Comparison of ENCODE assay signal across 9 mouse cellular contexts in genomic region chr17:78587174-78587573, GRCm38 (mm10).
DNase-seq lines count a peak whose midpoint lies in the region; ATAC-seq and TF ChIP-seq lines count a peak whose summit lies in the region.
"Had no signal": no experiment of that assay in that cellular context is flagged by ENCODE, and none has a peak within 500 bp of the region (broad histone marks: within the 10 kb centered on the region; RNA-seq: fewer than 3 reads in every experiment).

No protein-coding gene starts in this region.

- peak overlapping the region; percentile 8 for H3K4me3 ChIP-seq in liver, postnatal 0 days (ENCODE audit: low read depth, low read length)
- no peak overlapping the region for H3K4me3 ChIP-seq in forebrain, embryonic 10.5 days

- peak overlapping the region; percentile 61 for H3K4me2 ChIP-seq in liver, postnatal 0 days (ENCODE audit: low read depth, low read length)

- TF ChIP-seq EP300 in liver, postnatal 0 days (IDR thresholded peaks at IDR 0.05; ENCODE audit: low read depth): peak; percentile 93

- TF ChIP-seq CTCF in liver, postnatal 0 days (IDR thresholded peaks at IDR 0.05; ENCODE audit: low read depth): no peak

- no peaks in the 10 kb centered on the region for H3K36me3 ChIP-seq in liver, postnatal 0 days (replicated peaks; ENCODE audit: insufficient read depth, low read length)
- no peaks in the 10 kb centered on the region for H3K36me3 ChIP-seq in forebrain, embryonic 10.5 days (replicated peaks)

- H3K27ac ChIP-seq in liver, postnatal 0 days (ENCODE audit: low read depth): no peak overlapping the region
- no peak overlapping the region for H3K27ac ChIP-seq in forebrain, embryonic 10.5 days

- DNase-seq in adrenal gland, postnatal 14 days: peak; percentile 37
- DNase-seq in adrenal gland, adult 8-10 months: no peak
- peak; percentile 37 for DNase-seq in 3T3-L1 (ENCODE audit: low read depth, low spot score)
- peak; percentile 48 for DNase-seq in liver, postnatal 0 days
- no peak for DNase-seq in forebrain, embryonic 10.5 days (ENCODE audit: extremely low spot score, low spot score)
- DNase-seq in kidney, postnatal 36 days: no peak
- no peak for DNase-seq in right cerebral cortex, adult 18-20 months
- DNase-seq: gastrocnemius, postnatal 36 days had no signal

- no peaks in the 10 kb centered on the region for H3K9me3 ChIP-seq in liver, postnatal 0 days (ENCODE audit: low read length)
- no peaks in the 10 kb centered on the region for H3K9me3 ChIP-seq in forebrain, embryonic 10.5 days

- 3% methylated on average over 7 of the region's 7 CpGs for WGBS in liver, postnatal 0 days (ENCODE audit: insufficient replicate concordance)
- 58% methylated on average over 7 of the region's 7 CpGs for WGBS in forebrain, embryonic 10.5 days

- peaks cover 12% of the 10 kb centered on the region for H3K4me1 ChIP-seq in liver, postnatal 0 days (ENCODE audit: insufficient read depth)
- H3K4me1 ChIP-seq in forebrain, embryonic 10.5 days: 0 out of 2 replicates have a peak, but pooled peaks cover 5% of the 10 kb centered on the region

- H3K27me3 ChIP-seq in liver, postnatal 0 days (ENCODE audit: insufficient read depth, low read length): no peaks in the 10 kb centered on the region
- H3K27me3 ChIP-seq in forebrain, embryonic 10.5 days (ENCODE audit: poor library complexity, severe bottlenecking): 0 out of 2 replicates have a peak, but pooled peaks cover 4% of the 10 kb centered on the region

- no peak overlapping the region; the same call in 1 of the 2 replicates for H3K9ac ChIP-seq in liver, postnatal 0 days (replicated peaks)

- ATAC-seq in erythroid progenitor cell, adult 5-6 weeks (replicated peaks; ENCODE audit: low FRiP score, poor library complexity, severe bottlenecking): peak; percentile 58; the same call in 1 of the 2 replicates
- ATAC-seq in liver, postnatal 0 days: peak; percentile 79

Comparison
In these comparisons a context has a peak if more than half of its experiments do, and no peak if none do; other contexts are left out.
1. DNase-seq: peak in adrenal gland, postnatal 14 days (single experiment), 3T3-L1 (single experiment) and liver, postnatal 0 days (single experiment); none in adrenal gland, adult 8-10 months (single experiment), forebrain, embryonic 10.5 days (single experiment), kidney, postnatal 36 days (0 of 2) and right cerebral cortex, adult 18-20 months (single experiment).